8 mouse cellular contexts compared by ENCODE assay signal in the genomic region with DNA sequence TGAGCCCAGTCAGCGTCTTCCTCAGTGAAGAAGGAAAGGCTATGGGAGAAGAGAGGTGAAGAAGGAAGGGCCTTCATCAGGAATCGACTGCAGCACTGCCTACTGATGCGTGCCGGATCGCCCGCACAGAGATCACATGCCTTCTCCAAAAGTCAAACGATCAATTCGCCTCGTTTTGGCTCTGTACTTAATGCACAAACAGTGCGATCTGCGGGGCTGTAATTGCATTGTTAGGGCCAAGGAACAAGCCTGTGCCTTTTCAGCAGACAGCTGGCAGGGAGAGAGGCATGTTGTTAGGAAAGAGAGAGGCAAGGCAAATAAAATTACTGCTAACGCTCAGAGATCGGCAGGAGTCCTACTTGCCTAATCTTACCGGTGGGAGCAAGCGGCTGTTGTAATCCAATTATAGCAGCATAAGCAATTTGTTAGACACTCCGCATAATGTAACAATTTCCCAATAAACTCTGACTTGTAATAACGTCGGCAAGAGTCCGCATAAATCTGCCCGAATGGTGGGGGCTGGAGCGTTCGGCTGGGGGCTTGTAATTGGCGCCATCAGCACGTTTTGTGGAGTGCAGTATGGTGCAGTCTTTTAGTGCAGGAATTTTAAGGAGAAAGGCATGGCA.
DNase-seq lines count a peak whose midpoint lies in the region; ATAC-seq and TF ChIP-seq lines count a peak whose summit lies in the region.

No protein-coding gene starts in this region.

- H3K9me3 ChIP-seq in liver, postnatal 0 days (ENCODE audit: low read length), result no peaks in the 10 kb centered on the region
- H3K9me3 ChIP-seq in liver, embryonic 11.5 days (ENCODE audit: control insufficient read depth, low read length), result no peaks in the 10 kb centered on the region
- no peaks in the 10 kb centered on the region for H3K9me3 ChIP-seq in embryonic facial prominence, embryonic 11.5 days (replicated peaks; ENCODE audit: control insufficient read depth, low read length)
- H3K9me3 ChIP-seq in midbrain, postnatal 0 days (ENCODE audit: low read length), result no peaks in the 10 kb centered on the region

- no peak overlapping the region for H3K9ac ChIP-seq in liver, postnatal 0 days (replicated peaks)
- no peak overlapping the region for H3K9ac ChIP-seq in liver, embryonic 11.5 days (ENCODE audit: low read depth, low read length)
- no peak overlapping the region for H3K9ac ChIP-seq in embryonic facial prominence, embryonic 11.5 days (replicated peaks; ENCODE audit: low read length)
- H3K9ac ChIP-seq in midbrain, postnatal 0 days (replicated peaks; ENCODE audit: low read length, poor library complexity, severe bottlenecking), result 0 out of 2 replicates have a peak overlapping the region, but pooled peaks have one; percentile 14

- H3K27me3 ChIP-seq in liver, postnatal 0 days (ENCODE audit: insufficient read depth, low read length), result no peaks in the 10 kb centered on the region
- no peaks in the 10 kb centered on the region for H3K27me3 ChIP-seq in liver, embryonic 11.5 days (replicated peaks; ENCODE audit: control insufficient read depth, insufficient read depth, low read length)
- no peaks in the 10 kb centered on the region for H3K27me3 ChIP-seq in embryonic facial prominence, embryonic 11.5 days (ENCODE audit: control insufficient read depth, insufficient read depth, low read length)
- H3K27me3 ChIP-seq in midbrain, postnatal 0 days (ENCODE audit: insufficient read depth, low read length), result no peaks in the 10 kb centered on the region

- H3K4me1 ChIP-seq in liver, postnatal 0 days (ENCODE audit: insufficient read depth), result peaks cover 12% of the 10 kb centered on the region
- H3K4me1 ChIP-seq in liver, embryonic 11.5 days (replicated peaks; ENCODE audit: control insufficient read depth, insufficient read depth, low read length), result no peaks in the 10 kb centered on the region
- H3K4me1 ChIP-seq in embryonic facial prominence, embryonic 11.5 days (ENCODE audit: control insufficient read depth, insufficient read depth, low read length), result no peaks in the 10 kb centered on the region
- H3K4me1 ChIP-seq in midbrain, postnatal 0 days (ENCODE audit: insufficient read depth, low read length), result 0 out of 2 replicates have a peak, but pooled peaks cover 7% of the 10 kb centered on the region

- no peak for TF ChIP-seq CTCF in liver, postnatal 0 days (IDR thresholded peaks at IDR 0.05; ENCODE audit: low read depth)
- TF ChIP-seq CTCF in midbrain, postnatal 0 days (IDR thresholded peaks at IDR 0.05), result no peak

- no peak for TF ChIP-seq EP300 in liver, postnatal 0 days (IDR thresholded peaks at IDR 0.05; ENCODE audit: low read depth)

- H3K36me3 ChIP-seq in liver, postnatal 0 days (replicated peaks; ENCODE audit: insufficient read depth, low read length), result peaks cover 15% of the 10 kb centered on the region
- H3K36me3 ChIP-seq in liver, embryonic 11.5 days (ENCODE audit: control insufficient read depth, insufficient read depth, low read length), result no peaks in the 10 kb centered on the region
- no peaks in the 10 kb centered on the region; the same call in 1 of the 2 replicates for H3K36me3 ChIP-seq in embryonic facial prominence, embryonic 11.5 days (replicated peaks; ENCODE audit: control insufficient read depth, insufficient read depth, low read depth, low read length)
- no peaks in the 10 kb centered on the region for H3K36me3 ChIP-seq in midbrain, postnatal 0 days (ENCODE audit: insufficient read depth, low read length)

- ATAC-seq in liver, postnatal 0 days, result no peak
- no peak for ATAC-seq in liver, embryonic 11.5 days (replicated peaks; ENCODE audit: low FRiP score)
- ATAC-seq in embryonic facial prominence, embryonic 11.5 days (replicated peaks; ENCODE audit: insufficient number of reproducible peaks, low FRiP score, low TSS enrichment, low read depth), result no peak
- no peak for ATAC-seq in midbrain, postnatal 0 days (ENCODE audit: low FRiP score)
- no peak for ATAC-seq in erythroid progenitor cell, adult 5-6 weeks (replicated peaks; ENCODE audit: low FRiP score, poor library complexity, severe bottlenecking)

- no peak for DNase-seq in liver, postnatal 0 days
- DNase-seq in liver, embryonic 11.5 days (ENCODE audit: low spot score), result no peak
- peak; percentile 53 for DNase-seq in embryonic facial prominence, embryonic 11.5 days (ENCODE audit: low spot score)
- peak; percentile 44 to 49 for DNase-seq in layer of hippocampus, postnatal 10 days (ENCODE audit: low spot score in 2 of 2)
- DNase-seq in midbrain, postnatal 0 days (ENCODE audit: low spot score), result peak; percentile 81
- DNase-seq in frontal cortex, postnatal 10 days (ENCODE audit: low spot score in 2 of 2), result no peak
- DNase-seq in adrenal gland, postnatal 4 days (ENCODE audit: low spot score in 2 of 2), result no peak

- no peak overlapping the region for H3K27ac ChIP-seq in liver, postnatal 0 days (ENCODE audit: low read depth)
- H3K27ac ChIP-seq in liver, embryonic 11.5 days (ENCODE audit: low read depth, low read length), result no peak overlapping the region
- no peak overlapping the region for H3K27ac ChIP-seq in embryonic facial prominence, embryonic 11.5 days (replicated peaks; ENCODE audit: low read depth, low read length)
- H3K27ac ChIP-seq in midbrain, postnatal 0 days (ENCODE audit: low read depth, low read length), result peak overlapping the region; percentile 47; the same call in 1 of the 2 replicates

- no peak overlapping the region for H3K4me3 ChIP-seq in liver, postnatal 0 days (ENCODE audit: low read depth, low read length)
- H3K4me3 ChIP-seq in liver, embryonic 11.5 days (ENCODE audit: low read depth, low read length), result no peak overlapping the region
- H3K4me3 ChIP-seq in embryonic facial prominence, embryonic 11.5 days (ENCODE audit: low read depth, low read length), result no peak overlapping the region
- peak overlapping the region; percentile 11; the same call in 1 of the 2 replicates for H3K4me3 ChIP-seq in midbrain, postnatal 0 days (ENCODE audit: low read depth, low read length)

- H3K4me2 ChIP-seq in liver, postnatal 0 days (ENCODE audit: low read depth, low read length), result peak overlapping the region; percentile 22
- H3K4me2 ChIP-seq in liver, embryonic 11.5 days, result no peak overlapping the region
- no peak overlapping the region for H3K4me2 ChIP-seq in embryonic facial prominence, embryonic 11.5 days (ENCODE audit: low read depth, low read length)
- peak overlapping the region; percentile 48 for H3K4me2 ChIP-seq in midbrain, postnatal 0 days (ENCODE audit: low read depth, low read length, poor library complexity, severe bottlenecking)

- WGBS in liver, postnatal 0 days (ENCODE audit: insufficient replicate concordance), result 81% methylated on average over 24 of the region's 24 CpGs
- WGBS in liver, embryonic 11.5 days, result 76% methylated on average over 24 of the region's 24 CpGs
- 44% methylated on average over 24 of the region's 24 CpGs for WGBS in embryonic facial prominence, embryonic 11.5 days
- WGBS in midbrain, postnatal 0 days, result 12% methylated on average over 24 of the region's 24 CpGs

Comparison
In these comparisons a context has a peak if more than half of its experiments do, and no peak if none do; other contexts are left out.
1. H3K4me2 ChIP-seq: peak in liver, postnatal 0 days (single experiment) and midbrain, postnatal 0 days (single experiment); none in liver, embryonic 11.5 days (single experiment) and embryonic facial prominence, embryonic 11.5 days (single experiment).
2. DNase-seq: peak in embryonic facial prominence, embryonic 11.5 days (single experiment), layer of hippocampus, postnatal 10 days (2 of 2) and midbrain, postnatal 0 days (single experiment); none in liver, postnatal 0 days (single experiment), liver, embryonic 11.5 days (single experiment), frontal cortex, postnatal 10 days (0 of 2) and adrenal gland, postnatal 4 days (0 of 2).